Mouse (Mus musculus) forebrain, embryonic 12.5 days (tissue): ENCODE measurements around the gene Bmp6. TPM values are rescaled to one million over a fixed set of nuclear protein-coding genes. Genes with fewer than 3 reads are reported as not detected.
A peak's percentile ranks its signal among the peaks of the same experiment; 100 is the strongest.

ENCODE experiments used
- ATAC-seq: fragments of 200-750 bp; cut with Nextera tagmentation; 2 replicates; pipeline ENCODE4 v1.8.0; 2017; ENCODE audit warnings: moderate TSS enrichment; ENCODE audit not compliant: low FRiP score
- H3K27ac ChIP-seq: fragments of 300-500 bp; sonication (generic); 2 replicates; pipeline ENCODE4 v1.5.1; 2016; ENCODE audit warnings: mild to moderate bottlenecking
- H3K27me3 ChIP-seq: fragments of 300-500 bp; sonication (generic); 2 replicates; pipeline ENCODE4 v1.6.1; 2016; ENCODE audit warnings: mild to moderate bottlenecking
- H3K36me3 ChIP-seq: fragments of 300-500 bp; sonication (generic); replicated peaks from 2 replicates; pipeline ENCODE4 v1.6.1; 2016; ENCODE audit warnings: mild to moderate bottlenecking
- H3K4me1 ChIP-seq: fragments of 300-500 bp; sonication (generic); 2 replicates; pipeline ENCODE4 v1.6.1; 2016
- H3K4me2 ChIP-seq: fragments of 300-500 bp; sonication (generic); 2 replicates; pipeline ENCODE4 v1.6.1; 2016; ENCODE audit warnings: mild to moderate bottlenecking, moderate library complexity
- H3K4me3 ChIP-seq: fragments of 300-500 bp; sonication (generic); replicated peaks from 2 replicates; pipeline ENCODE4 v1.5.1; 2016; ENCODE audit warnings: mild to moderate bottlenecking
- H3K9ac ChIP-seq: fragments of 300-500 bp; sonication (generic); 2 replicates; pipeline ENCODE4 v1.6.1; 2016; ENCODE audit warnings: mild to moderate bottlenecking
- H3K9me3 ChIP-seq: fragments of 300-500 bp; sonication (generic); 2 replicates; pipeline ENCODE4 v1.6.1; 2016
- WGBS: fragments of 180-500 bp; shearing (Covaris S2); methylation state at CpG from one replicate; pipeline ENCODE4 v1.1.7; 2016; 5-methylcytosine and 5-hydroxymethylcytosine counted together
- polyA plus RNA-seq: library from polyadenylated mRNA; unstranded; fragments of >200 nt; fragmentation: Nextera tagmentation; extraction: Ambion mirVana; gene quantifications from 2 replicates; pipeline ENCODE4 v1.2.1, GENCODE M21; 2016

Gene Bmp6
- polyA plus RNA-seq = 1.2 and 1.7 TPM in 2 replicates

- Histone ChIP-seq H3K27ac (no peak within 1 kb of the TSS), H3K4me2 (peak within 1 kb of the TSS; percentile 70)
- peak; percentile 92 for ATAC-seq
Measured at GRCm38 (mm10) chr13:38344713-38345430, at the start of gene Bmp6. TSS of gene Bmp6 (plus strand) at chr13:38345107.

GRCm38 (mm10) chr13:38296166-38296565, 48.7 kb upstream of the Bmp6 start:
- H3K36me3 ChIP-seq = no peaks in the 10 kb centered on the region
- no peak for ATAC-seq
- H3K27ac ChIP-seq = no peak overlapping the region
- no peaks in the 10 kb centered on the region for H3K27me3 ChIP-seq
- H3K4me2 ChIP-seq = no peak overlapping the region
- no peaks in the 10 kb centered on the region for H3K9me3 ChIP-seq
- H3K4me1 ChIP-seq = no peaks in the 10 kb centered on the region
- 82% methylated on average over 8 of the region's 8 CpGs for WGBS
- H3K4me3 ChIP-seq = no peak overlapping the region
- no peak overlapping the region for H3K9ac ChIP-seq

More at GRCm38 (mm10) chr13:38344713-38345430, at the start of gene Bmp6:
- Histone ChIP-seq H3K9ac (peak within 1 kb of the TSS; percentile 29; the same call in 1 of the 2 replicates), H3K27me3 (peaks cover 69% of the 10 kb centered on the region), H3K4me1 (peaks cover 28% of the 10 kb centered on the region), H3K4me3 (peak within 1 kb of the TSS; percentile 46), H3K36me3 (no peaks in the 10 kb centered on the region), H3K9me3 (no peaks in the 10 kb centered on the region)
- WGBS = 2% methylated on average over 54 of the region's 54 CpGs

- Histone ChIP-seq H3K4me3 (no peak overlapping the region), H3K4me1 (no peaks in the 10 kb centered on the region), H3K4me2 (no peak overlapping the region), H3K36me3 (no peaks in the 10 kb centered on the region), H3K9ac (no peak overlapping the region), H3K27me3 (no peaks in the 10 kb centered on the region), H3K9me3 (no peaks in the 10 kb centered on the region), H3K27ac (no peak overlapping the region)
- WGBS = 83% methylated on average over 8 of the region's 8 CpGs
- no peak for ATAC-seq
Measured at GRCm38 (mm10) chr13:38296601-38297000, 48.3 kb upstream of the Bmp6 start.

DNA sequence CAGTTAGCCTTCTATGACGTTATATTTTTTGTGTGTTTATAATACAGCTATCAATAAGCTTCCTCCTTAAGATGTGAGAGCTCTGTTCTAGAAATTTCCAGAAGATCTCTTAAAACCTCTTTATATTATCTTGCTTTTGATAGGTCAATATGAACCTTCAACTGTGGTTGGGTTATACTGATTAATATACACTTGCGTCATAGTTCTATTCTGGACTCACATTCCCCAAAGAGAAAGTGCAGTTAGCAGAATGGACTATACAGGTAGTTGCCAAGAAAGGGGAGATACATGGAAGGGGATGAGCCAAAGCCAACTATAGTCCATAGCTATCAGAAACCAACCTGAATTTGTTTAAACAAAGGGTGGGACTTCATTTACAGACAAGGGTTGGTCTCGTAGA, 33.8 kb upstream of the Bmp6 start:
- no peak for ATAC-seq
- H3K9me3 ChIP-seq = no peaks in the 10 kb centered on the region
- no peaks in the 10 kb centered on the region for H3K27me3 ChIP-seq
- H3K36me3 ChIP-seq = no peaks in the 10 kb centered on the region
- no peak overlapping the region for H3K9ac ChIP-seq
- no peak overlapping the region for H3K4me3 ChIP-seq
- H3K27ac ChIP-seq = no peak overlapping the region
- H3K4me1 ChIP-seq = no peaks in the 10 kb centered on the region
- WGBS = 96% methylated on average over 3 of the region's 3 CpGs
- no peak overlapping the region for H3K4me2 ChIP-seq

- no peak for ATAC-seq
- no peaks in the 10 kb centered on the region for H3K27me3 ChIP-seq
- no peak overlapping the region for H3K27ac ChIP-seq
- no peak overlapping the region for H3K9ac ChIP-seq
- H3K4me1 ChIP-seq = no peaks in the 10 kb centered on the region
- H3K4me3 ChIP-seq = no peak overlapping the region
- WGBS = 82% methylated on average over 12 of the region's 12 CpGs
- H3K4me2 ChIP-seq = no peak overlapping the region
- no peaks in the 10 kb centered on the region for H3K9me3 ChIP-seq
- H3K36me3 ChIP-seq = no peaks in the 10 kb centered on the region
Measured at GRCm38 (mm10) chr13:38312357-38313040, 32.4 kb upstream of the Bmp6 start.

GRCm38 (mm10) chr13:38314590-38314989, 30.3 kb upstream of the Bmp6 start:
- H3K27ac ChIP-seq = no peak overlapping the region
- no peaks in the 10 kb centered on the region for H3K4me1 ChIP-seq
- H3K27me3 ChIP-seq = no peaks in the 10 kb centered on the region
- no peaks in the 10 kb centered on the region for H3K36me3 ChIP-seq
- no peak overlapping the region for H3K4me2 ChIP-seq
- ATAC-seq = no peak
- H3K9ac ChIP-seq = no peak overlapping the region
- no peaks in the 10 kb centered on the region for H3K9me3 ChIP-seq
- 88% methylated on average over 7 of the region's 7 CpGs for WGBS
- H3K4me3 ChIP-seq = no peak overlapping the region

- no peaks in the 10 kb centered on the region for H3K4me1 ChIP-seq
- H3K9me3 ChIP-seq = no peaks in the 10 kb centered on the region
Measured at GRCm38 (mm10) chr13:38318418-38318817, 26.5 kb upstream of the Bmp6 start.

GRCm38 (mm10) chr13:38320354-38320753, 24.6 kb upstream of the Bmp6 start:
- no peaks in the 10 kb centered on the region for H3K27me3 ChIP-seq
- no peak for ATAC-seq
- H3K4me1 ChIP-seq = peaks cover 4% of the 10 kb centered on the region; the same call in 1 of the 2 replicates
- H3K36me3 ChIP-seq = no peaks in the 10 kb centered on the region
- H3K27ac ChIP-seq = no peak overlapping the region
- no peak overlapping the region for H3K9ac ChIP-seq
- 84% methylated on average over 10 of the region's 10 CpGs for WGBS
- H3K4me2 ChIP-seq = no peak overlapping the region
- H3K9me3 ChIP-seq = no peaks in the 10 kb centered on the region
- H3K4me3 ChIP-seq = no peak overlapping the region

More at GRCm38 (mm10) chr13:38318418-38318817, 26.5 kb upstream of the Bmp6 start:
- 97% methylated on average over 1 of the region's 1 CpGs for WGBS
- Histone ChIP-seq H3K36me3 (no peaks in the 10 kb centered on the region), H3K27ac (no peak overlapping the region), H3K4me3 (no peak overlapping the region), H3K4me2 (no peak overlapping the region), H3K9ac (no peak overlapping the region), H3K27me3 (no peaks in the 10 kb centered on the region)
- ATAC-seq = no peak

- H3K4me2 ChIP-seq = no peak overlapping the region
- H3K9ac ChIP-seq = no peak overlapping the region
- no peak overlapping the region for H3K27ac ChIP-seq
- H3K36me3 ChIP-seq = no peaks in the 10 kb centered on the region
- H3K9me3 ChIP-seq = no peaks in the 10 kb centered on the region
- no peak for ATAC-seq
- peaks cover 4% of the 10 kb centered on the region; the same call in 1 of the 2 replicates for H3K4me1 ChIP-seq
- WGBS = 80% methylated on average over 10 of the region's 10 CpGs
- H3K4me3 ChIP-seq = no peak overlapping the region
- H3K27me3 ChIP-seq = no peaks in the 10 kb centered on the region
Measured at GRCm38 (mm10) chr13:38324452-38324851, 20.5 kb upstream of the Bmp6 start.

DNA sequence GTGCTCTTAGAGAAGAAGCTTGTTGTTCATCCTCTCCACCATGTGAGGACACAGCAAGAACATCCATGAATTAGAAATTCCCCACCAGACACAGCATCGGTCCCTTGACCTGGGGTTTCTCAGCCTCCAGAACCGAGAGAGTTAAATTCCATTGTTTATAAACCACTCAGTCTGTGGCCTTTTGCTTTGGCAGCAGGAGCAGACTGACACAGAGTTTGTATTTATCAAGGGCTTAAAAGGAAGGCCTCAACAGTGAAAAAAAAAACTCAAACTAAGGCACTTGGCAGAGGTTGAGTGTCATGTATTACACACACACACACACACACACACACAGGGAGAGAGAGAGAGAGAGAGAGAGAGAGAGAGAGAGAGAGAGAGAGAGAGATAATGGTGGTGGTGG, 17.5 kb upstream of the Bmp6 start:
- Histone ChIP-seq H3K27ac (no peak overlapping the region), H3K9ac (no peak overlapping the region), H3K4me2 (no peak overlapping the region), H3K4me1 (peaks cover 4% of the 10 kb centered on the region; the same call in 1 of the 2 replicates), H3K9me3 (no peaks in the 10 kb centered on the region), H3K36me3 (no peaks in the 10 kb centered on the region), H3K27me3 (no peaks in the 10 kb centered on the region), H3K4me3 (no peak overlapping the region)
- ATAC-seq = no peak
- 53% methylated on average over 2 of the region's 2 CpGs for WGBS

DNA sequence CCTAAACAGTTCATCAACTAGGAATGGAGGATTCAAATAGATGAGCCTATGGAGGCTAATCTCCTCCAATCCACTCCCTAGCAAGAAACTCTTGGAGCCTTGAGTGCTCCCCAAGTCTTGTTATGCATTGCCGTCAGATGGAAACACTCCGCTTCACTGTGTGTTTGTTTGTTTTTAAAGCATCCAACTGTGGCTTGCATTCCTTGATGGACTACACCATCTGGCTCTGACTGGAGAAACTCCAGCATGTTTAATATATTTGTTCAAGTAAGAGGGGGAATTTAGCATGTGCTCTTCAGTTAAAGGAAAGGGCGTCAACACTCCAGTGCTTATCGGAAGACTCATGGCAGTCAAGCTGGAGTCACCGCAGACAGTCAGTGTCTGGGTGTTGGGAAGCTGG, 11.4 kb upstream of the Bmp6 start:
- no peaks in the 10 kb centered on the region for H3K27me3 ChIP-seq
- ATAC-seq = no peak
- H3K4me2 ChIP-seq = no peak overlapping the region
- peaks cover 5% of the 10 kb centered on the region; the same call in 1 of the 2 replicates for H3K9me3 ChIP-seq
- H3K27ac ChIP-seq = no peak overlapping the region
- WGBS = 93% methylated on average over 5 of the region's 5 CpGs
- no peaks in the 10 kb centered on the region for H3K4me1 ChIP-seq
- H3K9ac ChIP-seq = no peak overlapping the region
- no peaks in the 10 kb centered on the region for H3K36me3 ChIP-seq
- no peak overlapping the region for H3K4me3 ChIP-seq

GRCm38 (mm10) chr13:38342598-38342997, 2.3 kb upstream of the Bmp6 start:
- peaks cover 6% of the 10 kb centered on the region; the same call in 1 of the 2 replicates for H3K9me3 ChIP-seq
- peaks cover 47% of the 10 kb centered on the region for H3K27me3 ChIP-seq
- no peaks in the 10 kb centered on the region for H3K36me3 ChIP-seq
- ATAC-seq = no peak
- H3K4me2 ChIP-seq = no peak overlapping the region
- H3K9ac ChIP-seq = no peak overlapping the region
- H3K4me3 ChIP-seq = no peak overlapping the region
- WGBS = 35% methylated on average over 7 of the region's 7 CpGs
- peaks cover 28% of the 10 kb centered on the region for H3K4me1 ChIP-seq
- H3K27ac ChIP-seq = no peak overlapping the region
